Mouse (Mus musculus): ENCODE results near the gene Hspbap1. TPM values are rescaled to one million over a fixed set of nuclear protein-coding genes. Genes with fewer than 3 reads are reported as not detected.

The Hspbap1 gene
- 7.2 and 9.6 TPM in 2 replicates for total RNA-seq (2012; rRNA removed)
- polyA plus RNA-seq (2012; ENCODE audit: insufficient read depth in 1 of 2, insufficient read length in 2 of 2, low read depth in 1 of 2, low replicate concordance in 2 of 2, missing spikeins in 1 of 2) = 1 to 10 TPM in 1 of 2 experiments, not detected in 1; 9.6 TPM

DNA sequence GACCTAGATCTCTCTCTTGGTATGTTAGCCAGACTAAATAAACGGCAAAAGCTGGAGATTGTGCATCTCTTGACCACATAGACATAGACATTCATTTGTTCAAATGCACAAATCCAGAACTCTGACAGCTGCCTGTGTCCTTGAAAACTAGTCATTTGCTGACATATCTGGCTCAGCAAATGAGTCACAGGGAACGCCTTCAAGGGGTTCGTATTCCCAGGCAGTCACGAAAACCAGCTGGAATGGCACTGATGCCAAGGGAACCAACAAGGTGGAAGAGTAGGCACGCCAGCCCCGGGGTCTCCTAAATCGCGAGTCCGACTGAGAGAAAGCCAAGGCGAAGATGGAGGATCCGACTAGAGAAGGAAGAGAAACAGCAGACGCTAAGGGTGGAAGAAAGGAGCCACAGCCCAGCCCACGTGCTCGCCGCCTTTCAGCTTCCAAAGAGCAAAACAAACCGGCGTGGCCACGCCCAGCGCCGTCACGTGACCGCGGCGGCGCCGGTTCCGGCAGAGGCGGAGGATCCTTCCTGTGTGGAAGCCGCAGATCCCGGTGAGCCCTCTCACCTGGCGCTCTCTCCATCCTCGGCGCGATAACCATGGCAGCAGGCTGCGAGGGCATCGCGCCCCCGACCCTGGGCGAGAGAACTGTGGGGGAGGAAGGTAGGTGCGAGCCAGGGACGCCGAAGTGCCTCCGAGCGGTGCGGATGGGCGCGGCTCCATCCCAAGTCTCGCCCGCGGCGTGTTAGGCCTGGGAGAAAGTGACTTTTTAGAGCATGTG is at the start of gene Hspbap1:
Gene Hspbap1, plus strand, starts transcription at position 498 of the 780 bp plus-strand sequence.
- Histone ChIP-seq H3K4me3 (ENCODE audit: control insufficient read depth in 1 of 2, insufficient read depth in 1 of 2, low read depth in 2 of 2, low read length in 2 of 2) (peak within 1 kb of the TSS; percentile 80 to 92), H3K9ac (ENCODE audit: control insufficient read depth, low read depth, low read length, poor library complexity, severe bottlenecking) (peak within 1 kb of the TSS; percentile 83), H3K27ac (ENCODE audit: control insufficient read depth, low read depth, low read length) (peak within 1 kb of the TSS; percentile 70), H3K4me1 (ENCODE audit: control insufficient read depth in 1 of 2, insufficient read depth in 2 of 2, low read length in 2 of 2) (peaks cover 3 to 16% of the 10 kb centered on the region in 2 experiments; a peak in 3 of 4 replicates), H3K79me2 (ENCODE audit: control insufficient read depth, insufficient read depth, low read length, poor library complexity) (peaks cover 14% of the 10 kb centered on the region), H3K27me3 (ENCODE audit: control insufficient read depth in 1 of 2, insufficient read depth in 2 of 2, low read length in 2 of 2) (no peaks in the 10 kb centered on the region), H3K36me3 (ENCODE audit: control insufficient read depth in 1 of 2, insufficient read depth in 2 of 2, low read length in 2 of 2) (peaks cover 0 to 7% of the 10 kb centered on the region in 2 experiments; a peak in 2 of 4 replicates), H3K9me3 (replicated peaks; ENCODE audit: insufficient read depth, low read length) (no peaks in the 10 kb centered on the region)
- TF ChIP-seq POLR2A (IDR thresholded peaks at IDR 0.05; ENCODE audit: control insufficient read depth in 1 of 2, insufficient read depth in 1 of 2, low read depth in 1 of 2, low read length in 2 of 2, poor library complexity in 1 of 2) = peak; percentile 76 to 81; a peak in 3 of 4 replicates
- peak; percentile 57 for TF ChIP-seq ETS1 (IDR thresholded peaks at IDR 0.05; ENCODE audit: low read depth, low read length)
- peak; percentile 35; the same call in 1 of the 2 replicates for TF ChIP-seq NRF1 (IDR thresholded peaks at IDR 0.05; ENCODE audit: insufficient read depth, low read depth, low read length, poor library complexity, severe bottlenecking)
- peak; percentile 87; the same call in 1 of the 2 replicates for TF ChIP-seq BHLHE40 (IDR thresholded peaks at IDR 0.05; ENCODE audit: borderline replicate concordance, low read depth, low read length)
- peak; percentile 76 for TF ChIP-seq HCFC1 (IDR thresholded peaks at IDR 0.05; ENCODE audit: low read depth, low read length)
- TF ChIP-seq USF2 (IDR thresholded peaks at IDR 0.05; ENCODE audit: borderline replicate concordance in 1 of 2, insufficient read depth in 1 of 2, low read depth in 1 of 2, low read length in 2 of 2) = peak; percentile 86 to 96
- TF ChIP-seq ELF1 (IDR thresholded peaks at IDR 0.05; ENCODE audit: low read depth, low read length) = peak; percentile 71
- no peak for TF ChIP-seq EP300 (IDR thresholded peaks at IDR 0.05; ENCODE audit: low read depth in 1 of 2, low read length in 2 of 2)
- TF ChIP-seq RCOR1 (IDR thresholded peaks at IDR 0.05; ENCODE audit: low read depth, low read length) = no peak
- no peak for TF ChIP-seq ZC3H11A (IDR thresholded peaks at IDR 0.05; ENCODE audit: low read depth, low read length)
- TF ChIP-seq CTCF (IDR thresholded peaks at IDR 0.05 in 2 of 3, conservative IDR thresholded peaks at IDR 0.05 in 1 of 3; ENCODE audit: control insufficient read depth in 1 of 3, insufficient read depth in 1 of 3, low read depth in 2 of 3, low read length in 3 of 3, poor library complexity in 1 of 3, severe bottlenecking in 1 of 3) = 0 out of 6 replicates have a peak, but pooled peaks of 1 of the 3 experiments have one; percentile 0
- TF ChIP-seq TCF12 (IDR thresholded peaks at IDR 0.05; ENCODE audit: low read depth, low read length) = peak; percentile 52
- TF ChIP-seq MXI1 (IDR thresholded peaks at IDR 0.05; ENCODE audit: low read depth, low read length) = peak; percentile 100
- peak; percentile 58 for TF ChIP-seq NELFE (IDR thresholded peaks at IDR 0.05; ENCODE audit: low read depth, low read length)
- peak; percentile 100 for TF ChIP-seq MAX (IDR thresholded peaks at IDR 0.05; ENCODE audit: low read length)
- 0 out of 2 replicates have a peak, but pooled peaks have one; percentile 27 for TF ChIP-seq CHD1 (IDR thresholded peaks at IDR 0.05; ENCODE audit: low read depth, low read length)
- no peak for TF ChIP-seq CHD2 (IDR thresholded peaks at IDR 0.05; ENCODE audit: low read length)
- no peak for TF ChIP-seq ZKSCAN1 (IDR thresholded peaks at IDR 0.05; ENCODE audit: low read depth, low read length)
- peak; percentile 99 for TF ChIP-seq USF1 (IDR thresholded peaks at IDR 0.05; ENCODE audit: low read depth, low read length)
- peak; percentile 99 for TF ChIP-seq SIN3A (IDR thresholded peaks at IDR 0.05; ENCODE audit: low read length)
- no peak for TF ChIP-seq GATA1 (IDR thresholded peaks at IDR 0.05; ENCODE audit: low read depth, low read length)
- TF ChIP-seq TAL1 (IDR thresholded peaks at IDR 0.05; ENCODE audit: low read length) = no peak
- TF ChIP-seq TBP (IDR thresholded peaks at IDR 0.05; ENCODE audit: low read depth, low read length) = peak; percentile 29; the same call in 1 of the 2 replicates
- TF ChIP-seq MYC (IDR thresholded peaks at IDR 0.05; ENCODE audit: low read depth, low read length) = peak; percentile 93
- DNase-seq (ENCODE audit: low read depth, low spot score) = peak; percentile 95

All from MEL (cell line).